Mouse (Mus musculus): Measurements from ENCODE around the gene Tlx2. TPM values are rescaled to one million over a fixed set of nuclear protein-coding genes. Genes with fewer than 3 reads are reported as not detected.

Gene Tlx2
- polyA plus RNA-seq, 1 experiment from 2014 or later = 1.9 TPM

DNA sequence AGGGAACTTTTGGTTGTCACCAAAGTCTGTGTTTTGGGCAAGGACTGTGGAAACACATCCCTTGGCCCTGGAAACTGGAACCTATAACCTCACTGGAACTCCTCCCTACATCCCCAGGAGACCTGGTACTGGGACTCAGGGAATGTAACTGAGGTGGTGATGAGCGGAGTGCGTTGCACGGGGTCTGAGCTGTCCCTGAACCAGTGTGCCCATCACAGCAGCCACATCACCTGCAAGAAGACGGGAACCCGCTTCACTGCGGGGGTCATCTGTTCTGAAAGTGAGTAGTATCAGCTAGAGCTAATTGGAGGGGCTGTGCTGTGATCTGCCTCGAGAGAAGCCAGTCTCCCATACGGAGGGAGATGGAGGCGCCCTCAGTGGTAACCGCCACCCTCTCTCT is 20.7 kb downstream of the Tlx2 start:
- no peak overlapping the region for H3K4me3 ChIP-seq (ENCODE audit: control insufficient read depth in 1 of 2, insufficient read depth in 1 of 2, low read depth in 1 of 2, low read length in 2 of 2)
- WGBS = 62% methylated on average over 10 of the region's 10 CpGs

DNA sequence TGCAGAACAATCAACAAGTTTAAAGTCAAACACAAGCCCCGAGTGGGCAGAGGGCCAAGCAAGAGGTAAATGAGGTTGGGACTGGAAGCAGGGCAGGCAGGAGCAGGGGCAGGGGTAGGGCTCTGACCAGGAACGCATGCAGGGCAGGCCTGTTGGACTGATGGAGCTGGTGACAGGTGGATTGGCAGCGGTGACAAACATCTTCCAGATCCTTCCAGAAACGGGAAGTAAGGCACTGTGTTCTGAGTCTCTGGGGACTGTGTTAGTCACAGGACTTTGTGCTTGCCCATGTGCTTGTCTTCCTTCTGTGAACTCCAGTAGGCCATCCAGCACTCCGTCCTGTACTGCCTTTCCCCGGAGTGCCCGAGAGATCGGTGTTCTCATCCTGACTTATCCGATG is 25.4 kb downstream of the Tlx2 start:
- Histone ChIP-seq H3K27me3 (ENCODE audit: control insufficient read depth, insufficient read depth, low read length) (peaks cover 2% of the 10 kb centered on the region; the same call in 1 of the 2 replicates), H3K4me3 (ENCODE audit: control insufficient read depth in 1 of 2, insufficient read depth in 1 of 2, low read depth in 1 of 2, low read length in 2 of 2) (no peak overlapping the region), H3K9me3 (ENCODE audit: control insufficient read depth, low read length) (no peaks in the 10 kb centered on the region), H3K36me3 (ENCODE audit: control insufficient read depth, insufficient read depth, low read length) (no peaks in the 10 kb centered on the region), H3K4me1 (ENCODE audit: control insufficient read depth in 2 of 2, insufficient read depth in 2 of 2, low read length in 2 of 2) (peaks cover 16 to 17% of the 10 kb centered on the region in 2 experiments), H3K4me2 (ENCODE audit: low read length) (no peak overlapping the region), H3K9ac (ENCODE audit: low read length) (no peak overlapping the region), H3K27ac (replicated peaks in 1 of 2; ENCODE audit: control insufficient read depth in 1 of 2, insufficient read depth in 1 of 2, low read depth in 2 of 2, low read length in 2 of 2) (peak overlapping the region; percentile 52 to 70)
- ATAC-seq (ENCODE audit: insufficient number of reproducible peaks, insufficient read depth, low FRiP score, low read depth) = peak; percentile 72
- 12% methylated on average over 9 of the region's 9 CpGs for WGBS

More for the DNA sequence above, 20.7 kb downstream of the Tlx2 start:
- Histone ChIP-seq H3K27me3 (ENCODE audit: control insufficient read depth, insufficient read depth, low read length) (0 out of 2 replicates have a peak, but pooled peaks cover 5% of the 10 kb centered on the region), H3K36me3 (ENCODE audit: control insufficient read depth, insufficient read depth, low read length) (peaks cover 19% of the 10 kb centered on the region), H3K4me2 (ENCODE audit: low read length) (no peak overlapping the region), H3K4me1 (ENCODE audit: control insufficient read depth in 2 of 2, insufficient read depth in 2 of 2, low read length in 2 of 2) (peaks cover 10 to 20% of the 10 kb centered on the region in 2 experiments), H3K9me3 (ENCODE audit: control insufficient read depth, low read length) (no peaks in the 10 kb centered on the region), H3K9ac (ENCODE audit: low read length) (no peak overlapping the region), H3K27ac (replicated peaks in 1 of 2; ENCODE audit: control insufficient read depth in 1 of 2, insufficient read depth in 1 of 2, low read depth in 2 of 2, low read length in 2 of 2) (no peak overlapping the region)
- ATAC-seq (ENCODE audit: insufficient number of reproducible peaks, insufficient read depth, low FRiP score, low read depth) = no peak

DNA sequence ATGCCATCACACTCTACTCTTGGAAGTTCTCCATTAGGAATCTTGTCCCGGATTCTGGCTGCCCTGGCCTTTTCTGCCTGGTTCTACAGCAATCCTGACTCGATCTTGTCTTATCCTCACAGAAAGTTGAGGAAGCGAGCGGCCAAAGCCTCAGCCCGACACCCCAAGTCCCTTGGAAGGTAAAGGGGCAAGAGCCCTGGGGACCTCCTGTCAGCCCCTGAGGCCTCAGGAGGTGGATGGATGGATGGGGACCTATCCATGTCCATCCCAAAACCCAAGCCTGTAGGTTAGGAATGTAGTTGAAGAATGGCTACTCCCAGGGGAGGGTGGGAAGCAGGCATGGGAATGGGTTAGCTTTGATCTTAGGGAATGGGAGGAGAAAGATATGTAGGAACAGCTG is 26.1 kb downstream of the Tlx2 start:
- ATAC-seq (ENCODE audit: insufficient number of reproducible peaks, insufficient read depth, low FRiP score, low read depth) = no peak
- no peak overlapping the region for H3K9ac ChIP-seq (ENCODE audit: low read length)
- H3K9me3 ChIP-seq (ENCODE audit: control insufficient read depth, low read length) = no peaks in the 10 kb centered on the region
- peak overlapping the region; percentile 52 to 70; a peak in 3 of 4 replicates for H3K27ac ChIP-seq (replicated peaks in 1 of 2; ENCODE audit: control insufficient read depth in 1 of 2, insufficient read depth in 1 of 2, low read depth in 2 of 2, low read length in 2 of 2)
- WGBS = 92% methylated on average over 5 of the region's 5 CpGs
- H3K36me3 ChIP-seq (ENCODE audit: control insufficient read depth, insufficient read depth, low read length) = no peaks in the 10 kb centered on the region
- peaks cover 2% of the 10 kb centered on the region; the same call in 1 of the 2 replicates for H3K27me3 ChIP-seq (ENCODE audit: control insufficient read depth, insufficient read depth, low read length)
- no peak overlapping the region for H3K4me3 ChIP-seq (ENCODE audit: control insufficient read depth in 1 of 2, insufficient read depth in 1 of 2, low read depth in 1 of 2, low read length in 2 of 2)
- peaks cover 16 to 17% of the 10 kb centered on the region in 2 experiments for H3K4me1 ChIP-seq (ENCODE audit: control insufficient read depth in 2 of 2, insufficient read depth in 2 of 2, low read length in 2 of 2)
- H3K4me2 ChIP-seq (ENCODE audit: low read length) = no peak overlapping the region

DNA sequence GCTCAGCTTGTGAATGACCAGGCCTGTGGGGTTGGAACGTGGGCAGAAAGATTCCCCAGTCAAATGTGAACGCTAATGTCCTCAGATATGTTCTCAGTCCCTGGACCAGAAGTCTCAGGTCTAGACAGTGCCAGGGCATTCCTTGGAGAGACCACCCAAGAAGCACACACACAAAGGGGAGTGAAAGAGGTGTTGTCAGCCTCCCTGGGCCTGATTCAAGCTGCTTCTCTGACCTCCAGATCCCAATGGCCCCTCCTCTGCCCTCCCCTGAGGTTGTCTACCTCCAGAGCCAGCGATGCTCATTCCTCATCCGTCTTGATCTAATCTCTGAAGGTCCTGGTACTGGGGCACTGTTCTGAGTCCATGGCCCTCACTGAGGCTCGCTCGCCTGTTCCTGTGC is 26.5 kb downstream of the Tlx2 start:
- no peaks in the 10 kb centered on the region for H3K9me3 ChIP-seq (ENCODE audit: control insufficient read depth, low read length)
- H3K4me3 ChIP-seq (ENCODE audit: control insufficient read depth in 1 of 2, insufficient read depth in 1 of 2, low read depth in 1 of 2, low read length in 2 of 2) = no peak overlapping the region
- H3K4me2 ChIP-seq (ENCODE audit: low read length) = no peak overlapping the region
- H3K27ac ChIP-seq (replicated peaks in 1 of 2; ENCODE audit: control insufficient read depth in 1 of 2, insufficient read depth in 1 of 2, low read depth in 2 of 2, low read length in 2 of 2) = no peak overlapping the region
- no peaks in the 10 kb centered on the region for H3K36me3 ChIP-seq (ENCODE audit: control insufficient read depth, insufficient read depth, low read length)
- 73% methylated on average over 6 of the region's 6 CpGs for WGBS
- no peak for ATAC-seq (ENCODE audit: insufficient number of reproducible peaks, insufficient read depth, low FRiP score, low read depth)
- H3K27me3 ChIP-seq (ENCODE audit: control insufficient read depth, insufficient read depth, low read length) = peaks cover 2% of the 10 kb centered on the region; the same call in 1 of the 2 replicates
- H3K9ac ChIP-seq (ENCODE audit: low read length) = no peak overlapping the region
- peaks cover 16 to 17% of the 10 kb centered on the region in 2 experiments for H3K4me1 ChIP-seq (ENCODE audit: control insufficient read depth in 2 of 2, insufficient read depth in 2 of 2, low read length in 2 of 2)

DNA sequence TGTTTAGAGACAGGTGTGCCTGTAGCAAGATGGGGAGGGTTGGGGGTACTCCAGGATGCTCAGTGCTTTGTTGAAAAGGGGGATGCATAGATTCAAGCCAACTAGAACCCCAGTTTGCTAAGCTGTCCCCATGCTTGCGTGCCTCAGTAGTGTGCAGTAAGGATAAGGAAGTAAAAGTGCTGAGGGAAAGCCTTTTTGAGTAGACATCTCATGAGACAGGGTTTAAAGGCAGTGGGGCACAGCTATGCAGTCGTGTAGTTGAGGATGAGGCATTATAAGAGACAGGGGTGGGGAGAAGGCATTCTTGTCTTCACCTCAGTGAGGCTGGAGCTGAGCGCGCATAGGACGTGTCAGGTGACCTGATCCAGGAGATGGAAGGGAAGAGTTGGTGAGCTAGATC is 29.5 kb downstream of the Tlx2 start:
- WGBS = 80% methylated on average over 5 of the region's 5 CpGs
- Histone ChIP-seq H3K27me3 (ENCODE audit: control insufficient read depth, insufficient read depth, low read length) (no peaks in the 10 kb centered on the region; the same call in 1 of the 2 replicates), H3K27ac (replicated peaks in 1 of 2; ENCODE audit: control insufficient read depth in 1 of 2, insufficient read depth in 1 of 2, low read depth in 2 of 2, low read length in 2 of 2) (no peak overlapping the region), H3K4me3 (ENCODE audit: control insufficient read depth in 1 of 2, insufficient read depth in 1 of 2, low read depth in 1 of 2, low read length in 2 of 2) (no peak overlapping the region), H3K4me2 (ENCODE audit: low read length) (no peak overlapping the region), H3K9me3 (ENCODE audit: control insufficient read depth, low read length) (no peaks in the 10 kb centered on the region), H3K36me3 (ENCODE audit: control insufficient read depth, insufficient read depth, low read length) (no peaks in the 10 kb centered on the region), H3K4me1 (ENCODE audit: control insufficient read depth in 2 of 2, insufficient read depth in 2 of 2, low read length in 2 of 2) (peaks cover 17 to 19% of the 10 kb centered on the region in 2 experiments), H3K9ac (ENCODE audit: low read length) (no peak overlapping the region)
- ATAC-seq (ENCODE audit: insufficient number of reproducible peaks, insufficient read depth, low FRiP score, low read depth) = no peak

DNA sequence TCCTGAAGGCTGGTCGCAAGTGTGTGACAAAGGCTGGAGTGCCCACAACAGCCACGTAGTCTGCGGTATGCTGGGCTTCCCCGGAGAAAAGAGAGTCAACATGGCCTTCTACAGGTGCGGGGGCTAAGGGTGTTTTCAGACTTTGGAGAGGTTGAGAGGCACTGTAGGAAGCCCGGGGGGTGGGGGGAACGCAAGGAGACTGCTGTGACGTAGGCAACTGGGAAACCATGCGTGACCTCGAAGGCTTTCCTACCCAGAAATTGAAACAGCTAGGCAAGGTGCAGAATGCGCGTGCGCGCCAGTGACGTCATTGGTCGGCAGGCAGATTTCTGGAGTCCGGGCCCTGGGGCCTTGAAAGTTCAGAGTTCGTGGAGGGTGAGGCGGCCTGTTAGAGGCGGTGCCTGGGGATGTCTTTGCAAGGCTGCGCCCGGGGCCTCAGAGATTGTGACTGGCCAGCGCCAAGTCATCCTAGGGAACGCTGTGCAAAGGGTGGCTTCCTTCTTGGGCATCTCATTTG is 31.5 kb downstream of the Tlx2 start:
- Histone ChIP-seq H3K9ac (ENCODE audit: low read length) (no peak overlapping the region; the same call in 1 of the 2 replicates), H3K36me3 (ENCODE audit: control insufficient read depth, insufficient read depth, low read length) (no peaks in the 10 kb centered on the region), H3K9me3 (ENCODE audit: control insufficient read depth, low read length) (no peaks in the 10 kb centered on the region), H3K4me1 (ENCODE audit: control insufficient read depth in 2 of 2, insufficient read depth in 2 of 2, low read length in 2 of 2) (peaks cover 5 to 11% of the 10 kb centered on the region in 2 experiments; a peak in 2 of 4 replicates), H3K27ac (replicated peaks in 1 of 2; ENCODE audit: control insufficient read depth in 1 of 2, insufficient read depth in 1 of 2, low read depth in 2 of 2, low read length in 2 of 2) (no peak overlapping the region), H3K4me3 (ENCODE audit: control insufficient read depth in 1 of 2, insufficient read depth in 1 of 2, low read depth in 1 of 2, low read length in 2 of 2) (peak overlapping the region; percentile 13 to 22; a peak in 2 of 4 replicates), H3K27me3 (ENCODE audit: control insufficient read depth, insufficient read depth, low read length) (no peaks in the 10 kb centered on the region; the same call in 1 of the 2 replicates), H3K4me2 (ENCODE audit: low read length) (peak overlapping the region; percentile 52)
- 14% methylated on average over 24 of the region's 24 CpGs for WGBS
- ATAC-seq (ENCODE audit: insufficient number of reproducible peaks, insufficient read depth, low FRiP score, low read depth) = 0 out of 2 replicates have a peak, but pooled peaks have one; percentile 22

DNA sequence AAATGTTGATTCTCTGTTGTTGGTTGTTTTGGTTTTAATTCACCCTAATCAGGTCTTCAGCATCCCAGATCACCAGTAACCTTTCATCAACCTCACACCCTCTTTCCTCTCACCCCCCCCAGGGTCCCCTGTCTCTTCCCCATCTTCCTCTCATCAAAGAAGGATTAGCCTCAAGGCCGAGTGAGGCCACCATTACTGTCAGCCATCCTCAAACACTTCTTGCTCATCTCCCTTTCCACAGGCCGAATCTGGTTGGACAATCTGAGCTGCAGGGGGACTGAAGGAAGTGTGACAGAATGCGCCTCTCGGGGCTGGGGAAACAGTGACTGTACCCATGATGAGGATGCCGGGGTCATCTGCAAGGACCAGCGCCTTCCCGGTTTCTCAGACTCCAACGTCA is 32.9 kb downstream of the Tlx2 start:
- no peak overlapping the region for H3K4me2 ChIP-seq (ENCODE audit: low read length)
- H3K9ac ChIP-seq (ENCODE audit: low read length) = no peak overlapping the region
- no peak for ATAC-seq (ENCODE audit: insufficient number of reproducible peaks, insufficient read depth, low FRiP score, low read depth)
- peaks cover 1% of the 10 kb centered on the region for H3K27me3 ChIP-seq (ENCODE audit: control insufficient read depth, insufficient read depth, low read length)
- H3K4me1 ChIP-seq (ENCODE audit: control insufficient read depth in 2 of 2, insufficient read depth in 2 of 2, low read length in 2 of 2) = peaks cover 5 to 12% of the 10 kb centered on the region in 2 experiments; a peak in 3 of 4 replicates
- H3K36me3 ChIP-seq (ENCODE audit: control insufficient read depth, insufficient read depth, low read length) = no peaks in the 10 kb centered on the region
- H3K4me3 ChIP-seq (ENCODE audit: control insufficient read depth in 1 of 2, insufficient read depth in 1 of 2, low read depth in 1 of 2, low read length in 2 of 2) = no peak overlapping the region
- 83% methylated on average over 8 of the region's 8 CpGs for WGBS
- no peak overlapping the region for H3K27ac ChIP-seq (replicated peaks in 1 of 2; ENCODE audit: control insufficient read depth in 1 of 2, insufficient read depth in 1 of 2, low read depth in 2 of 2, low read length in 2 of 2)
- no peaks in the 10 kb centered on the region for H3K9me3 ChIP-seq (ENCODE audit: control insufficient read depth, low read length)
